Mouse (Mus musculus) MEL (cell line): ENCODE results near the gene Lonp2.

Source experiments
- POLR2A ChIP-seq, 2 experiments: IDR thresholded peaks; 2 replicates each; pipeline ENCODE4 v1.6.1; 2011 to 2012; ENCODE audit warnings: low read length in 2 of 2, mild to moderate bottlenecking in 2 of 2, control low read depth in 1 of 2, improper control_type of control experiment in 1 of 2, low read depth in 1 of 2, moderate library complexity in 1 of 2; ENCODE audit not compliant: control insufficient read depth in 1 of 2, insufficient read depth in 1 of 2, poor library complexity in 1 of 2
- USF2 ChIP-seq, 2 experiments: IDR thresholded peaks; 2 replicates each; pipeline ENCODE4 v1.6.1; 2011 to 2012; ENCODE audit warnings: improper control_type of control experiment in 2 of 2, low read length in 2 of 2, borderline replicate concordance in 1 of 2, inconsistent platforms in 1 of 2, low read depth in 1 of 2, mild to moderate bottlenecking in 1 of 2; ENCODE audit not compliant: insufficient read depth in 1 of 2

DNA sequence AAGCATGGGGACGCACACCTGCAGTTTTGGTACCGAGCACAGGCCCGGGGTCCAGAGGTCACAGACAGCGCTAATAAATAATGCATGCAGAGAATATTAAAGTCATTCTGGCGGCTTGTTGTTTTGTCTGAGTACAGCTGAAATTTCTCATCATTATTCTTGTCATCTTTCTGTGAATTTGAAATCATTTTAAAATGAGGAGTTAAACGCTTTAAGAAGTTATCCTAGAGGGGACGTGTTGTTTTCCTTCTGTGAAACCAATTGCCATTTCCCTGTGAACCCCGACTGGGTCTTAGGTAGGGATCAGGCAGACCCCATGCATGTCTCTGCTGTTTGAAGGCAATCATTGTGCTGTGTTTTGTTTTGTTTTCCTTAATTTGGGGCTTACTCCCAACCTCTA is 46.3 kb upstream of the Lonp2 start:
- TF ChIP-seq USF2 (IDR thresholded peaks at IDR 0.05; ENCODE audit: borderline replicate concordance in 1 of 2, insufficient read depth in 1 of 2, low read depth in 1 of 2, low read length in 2 of 2) (no peak), POLR2A (IDR thresholded peaks at IDR 0.05; ENCODE audit: control insufficient read depth in 1 of 2, insufficient read depth in 1 of 2, low read depth in 1 of 2, low read length in 2 of 2, poor library complexity in 1 of 2) (no peak)
